Mouse (Mus musculus): ENCODE data around the gene Gm20403. TPM values are rescaled to one million over a fixed set of nuclear protein-coding genes. Genes with fewer than 3 reads are reported as not detected.
A peak's percentile ranks its signal among the peaks of the same experiment; 100 is the strongest.

The Gm20403 gene
- total and polyA plus RNA-seq, 3 experiments, result not detected

GRCm38 (mm10) chr12:54984701-54985256, 1.6 kb downstream of the Gm20403 start (continued):
- TF ChIP-seq ETS1 (conservative IDR thresholded peaks at IDR 0.05; ENCODE audit: low read depth, low read length), result no peak; the same call in 1 of the 2 replicates
- no peak for TF ChIP-seq CTCF (conservative IDR thresholded peaks at IDR 0.05 in 1 of 2, IDR thresholded peaks at IDR 0.05 in 1 of 2; ENCODE audit: low read depth in 2 of 2, low read length in 2 of 2)
- TF ChIP-seq TBP (conservative IDR thresholded peaks at IDR 0.05; ENCODE audit: low read depth, low read length), result 0 out of 2 replicates have a peak, but pooled peaks have one; percentile 58
- TF ChIP-seq SMC3 (IDR thresholded peaks at IDR 0.05; ENCODE audit: low read depth, low read length), result no peak
- peak; percentile 35; the same call in 1 of the 2 replicates for TF ChIP-seq MYC (IDR thresholded peaks at IDR 0.05; ENCODE audit: low read depth, low read length)
- peak; percentile 61 for TF ChIP-seq NELFE (IDR thresholded peaks at IDR 0.05; ENCODE audit: low read depth, low read length)
- no peak; the same call in 1 of the 2 replicates for TF ChIP-seq MEF2A (IDR thresholded peaks at IDR 0.05; ENCODE audit: borderline replicate concordance, low read depth, low read length)
- TF ChIP-seq CHD1 (IDR thresholded peaks at IDR 0.05; ENCODE audit: low read depth, low read length), result no peak
- TF ChIP-seq RCOR1 (conservative IDR thresholded peaks at IDR 0.05; ENCODE audit: low read depth, low read length), result no peak
- no peak for TF ChIP-seq PAX5 (IDR thresholded peaks at IDR 0.05; ENCODE audit: low read length)
- peak; percentile 14; the same call in 1 of the 2 replicates for TF ChIP-seq HCFC1 (IDR thresholded peaks at IDR 0.05; ENCODE audit: low read depth, low read length)
- 0 out of 2 replicates have a peak, but pooled peaks have one; percentile 19 for TF ChIP-seq KAT2A (IDR thresholded peaks at IDR 0.05; ENCODE audit: insufficient replicate concordance, low read length)
- no peak for TF ChIP-seq JUN (IDR thresholded peaks at IDR 0.05; ENCODE audit: insufficient read depth, low read depth, low read length)
- no peak for TF ChIP-seq MAFK (IDR thresholded peaks at IDR 0.05; ENCODE audit: insufficient replicate concordance, low read length)
- TF ChIP-seq UBTF (IDR thresholded peaks at IDR 0.05; ENCODE audit: low read depth, low read length), result no peak; the same call in 1 of the 2 replicates

DNA sequence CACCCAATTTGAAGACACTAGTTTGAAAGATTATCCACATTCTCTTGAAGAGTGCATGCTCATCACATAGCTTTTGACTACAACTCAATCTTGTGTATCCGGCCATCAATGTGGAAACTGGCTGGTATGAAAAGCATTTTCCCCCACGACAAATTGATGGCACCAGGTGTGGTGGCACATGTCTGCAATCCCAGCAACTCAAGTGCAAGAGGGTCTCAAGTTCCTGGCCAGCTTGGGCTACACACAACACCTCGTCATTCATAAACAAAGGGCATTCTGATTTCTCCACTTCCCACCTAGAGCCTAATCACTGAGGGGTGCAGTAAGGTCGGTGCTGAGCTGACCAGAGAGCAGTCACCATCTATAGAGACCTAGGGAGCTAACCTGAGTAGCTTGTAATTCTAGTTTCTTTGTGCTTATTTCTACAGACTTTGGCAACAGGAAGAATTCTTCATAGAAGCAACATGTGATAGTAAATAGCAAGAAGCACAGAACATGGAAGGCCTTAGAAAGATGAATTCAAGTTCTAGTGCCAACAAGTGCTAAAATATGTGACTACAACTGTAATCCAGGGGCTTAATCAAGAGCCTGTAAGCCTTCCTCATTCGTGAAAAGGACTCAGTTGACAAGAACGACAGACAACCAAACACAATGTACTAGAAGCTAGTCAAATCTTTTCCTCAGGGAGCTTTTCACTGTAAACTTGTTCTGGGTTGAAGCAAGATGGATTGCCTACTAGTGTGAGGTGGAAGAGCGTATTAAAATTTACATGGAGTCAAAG, 3.2 kb downstream of the Gm20403 start:
- TF ChIP-seq POLR2AphosphoS2 (IDR thresholded peaks at IDR 0.05; ENCODE audit: low read depth, low read length) (0 out of 2 replicates have a peak, but pooled peaks have one; percentile 32), IRF4 (IDR thresholded peaks at IDR 0.05; ENCODE audit: low read depth, low read length) (no peak)
- Histone ChIP-seq H3K4me2 (ENCODE audit: insufficient read depth, low read depth, poor library complexity, severe bottlenecking) (no peak overlapping the region), H3K4me3 (replicated peaks in 1 of 3; ENCODE audit: low read depth in 2 of 3, low read length in 2 of 3, poor library complexity in 1 of 3) (no peak overlapping the region), H3K4me1 (ENCODE audit: control insufficient read depth in 1 of 2, insufficient read depth in 2 of 2) (peaks cover 6 to 42% of the 10 kb centered on the region in 2 experiments), H3K27me3 (replicated peaks) (no peaks in the 10 kb centered on the region), H3K79me2 (replicated peaks; ENCODE audit: control insufficient read depth, extremely low read depth, insufficient read depth, poor library complexity, severe bottlenecking) (peaks cover 63% of the 10 kb centered on the region), H3K27ac (ENCODE audit: insufficient read depth, low read depth) (no peak overlapping the region), H3K9me3 (replicated peaks; ENCODE audit: low read length) (no peaks in the 10 kb centered on the region), H3K9ac (ENCODE audit: insufficient read depth, low read depth) (no peak overlapping the region), H3K36me3 (replicated peaks in 1 of 2; ENCODE audit: control insufficient read depth in 1 of 2, insufficient read depth in 1 of 2, low read length in 1 of 2) (peaks cover 27 to 45% of the 10 kb centered on the region in 2 experiments)
- dilution Hi-C loops (cut with MboI; ENCODE audit: extremely low pct_ligation_motif_present, extremely low pct_unique_long_range_greater_than_20kb, low sequenced_read_pairs) (no loop called here), in situ Hi-C loops (cut with MboI; ENCODE audit: low pct_ligation_motif_present, low pct_unique_long_range_greater_than_20kb, low sequenced_read_pairs) (no loop called here)
- no peak for DNase-seq (ENCODE audit: extremely low read depth)

Measured in CH12.LX (cell line).